Mouse (Mus musculus) liver, embryonic 11.5 days (tissue): ENCODE data around the gene Gm48552. TPM values are rescaled to one million over a fixed set of nuclear protein-coding genes. Genes with fewer than 3 reads are reported as not detected.

Experiments
- ATAC-seq: fragments of 200-750 bp; cut with Nextera tagmentation; replicated peaks from 2 replicates; pipeline ENCODE4 v1.8.0; 2017; ENCODE audit warnings: moderate number of reproducible peaks, mild to moderate bottlenecking, moderate TSS enrichment, moderate library complexity; ENCODE audit not compliant: low FRiP score
- DNase-seq: peaks from one replicate; pipeline ENCODE4 v3.0.0-alpha.2; 2017; ENCODE audit warnings: low spot score
- H3K27ac ChIP-seq: fragments of 300-500 bp; sonication (generic); 2 replicates; pipeline ENCODE4 v1.5.1; 2014; ENCODE audit warnings: mild to moderate bottlenecking, low read depth, low read length, control low read depth
- H3K27me3 ChIP-seq: fragments of 300-500 bp; sonication (generic); replicated peaks from 2 replicates; pipeline ENCODE4 v1.6.1; 2014; ENCODE audit warnings: low read length, mixed read lengths; ENCODE audit not compliant: control insufficient read depth, insufficient read depth
- H3K36me3 ChIP-seq: fragments of 300-500 bp; sonication (generic); 2 replicates; pipeline ENCODE4 v1.6.1; 2014; ENCODE audit warnings: mild to moderate bottlenecking, low read length, moderate library complexity, mixed read lengths; ENCODE audit not compliant: control insufficient read depth, insufficient read depth
- H3K4me1 ChIP-seq: fragments of 300-500 bp; sonication (generic); replicated peaks from 2 replicates; pipeline ENCODE4 v1.6.1; 2014; ENCODE audit warnings: low read length, mixed read lengths; ENCODE audit not compliant: control insufficient read depth, insufficient read depth
- H3K4me2 ChIP-seq: fragments of 300-500 bp; sonication (generic); 2 replicates; pipeline ENCODE4 v1.6.1; 2014; ENCODE audit warnings: mild to moderate bottlenecking, control low read depth, moderate library complexity
- H3K4me3 ChIP-seq: fragments of 300-500 bp; sonication (generic); 2 replicates; pipeline ENCODE4 v1.5.1; 2014; ENCODE audit warnings: low read depth, low read length, control low read depth
- H3K9ac ChIP-seq: fragments of 300-500 bp; sonication (generic); 2 replicates; pipeline ENCODE4 v1.6.1; 2014; ENCODE audit warnings: low read depth, low read length, control low read depth
- H3K9me3 ChIP-seq: fragments of 300-500 bp; sonication (generic); 2 replicates; pipeline ENCODE4 v1.6.1; 2016; ENCODE audit warnings: low read length, inconsistent platforms, mixed read lengths; ENCODE audit not compliant: control insufficient read depth
- WGBS: fragments of 180-500 bp; shearing (Covaris S2); extraction: QIAGEN DNeasy Blood & Tissue Kit; methylation state at CpG from one replicate; pipeline ENCODE4 v1.1.7; 2014; 5-methylcytosine and 5-hydroxymethylcytosine counted together
- polyA plus RNA-seq: library from polyadenylated mRNA; unstranded; fragments of >200 nt; fragmentation: Nextera tagmentation; extraction: Ambion mirVana; gene quantifications from 2 replicates; pipeline ENCODE4 v1.2.1, GENCODE M21; 2014

Gm48552 gene
- polyA plus RNA-seq, 1 experiment from 2014 or later, result 0.67 TPM

DNA sequence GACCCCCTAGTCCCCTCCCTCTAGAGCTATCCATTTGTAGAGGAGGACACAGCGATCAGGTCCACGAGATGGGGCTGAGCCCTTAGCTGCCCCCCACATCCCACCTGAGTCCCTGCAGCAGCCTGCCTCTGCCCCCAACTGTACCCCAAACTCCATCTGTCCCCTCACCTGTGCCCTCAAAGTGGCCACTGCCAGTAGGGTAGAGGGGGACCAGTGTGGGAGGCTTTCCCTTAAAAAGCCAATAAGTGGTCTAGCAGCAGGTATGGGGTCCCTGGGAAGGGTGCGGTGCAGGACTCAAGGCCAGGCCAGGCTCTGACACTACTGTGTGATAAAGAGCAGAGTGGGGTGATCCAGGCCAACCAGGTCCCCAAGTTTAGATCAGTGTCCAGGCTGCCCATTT lies 38.5 kb downstream of the Gm48552 start:
- peak overlapping the region; percentile 18; the same call in 1 of the 2 replicates for H3K9ac ChIP-seq
- H3K4me2 ChIP-seq, result peak overlapping the region; percentile 54
- no peaks in the 10 kb centered on the region for H3K9me3 ChIP-seq
- no peak for ATAC-seq
- WGBS, result 31% methylated on average over 3 of the region's 3 CpGs
- no peak overlapping the region for H3K27ac ChIP-seq
- H3K36me3 ChIP-seq, result no peaks in the 10 kb centered on the region
- peak; percentile 35 for DNase-seq
- peaks cover 18% of the 10 kb centered on the region for H3K4me1 ChIP-seq
- H3K27me3 ChIP-seq, result peaks cover 66% of the 10 kb centered on the region
- peak overlapping the region; percentile 45 for H3K4me3 ChIP-seq

GRCm38 (mm10) chr10:81427804-81428506 lies 39.1 kb downstream of the Gm48552 start:
- 76% methylated on average over 8 of the region's 8 CpGs for WGBS
- H3K9me3 ChIP-seq, result no peaks in the 10 kb centered on the region
- H3K4me3 ChIP-seq, result no peak overlapping the region
- H3K9ac ChIP-seq, result no peak overlapping the region
- DNase-seq (peak; percentile 32), ATAC-seq (no peak)
- no peak overlapping the region for H3K27ac ChIP-seq
- H3K4me2 ChIP-seq, result no peak overlapping the region
- H3K27me3 ChIP-seq, result peaks cover 67% of the 10 kb centered on the region
- H3K36me3 ChIP-seq, result no peaks in the 10 kb centered on the region
- peaks cover 20% of the 10 kb centered on the region for H3K4me1 ChIP-seq

DNA sequence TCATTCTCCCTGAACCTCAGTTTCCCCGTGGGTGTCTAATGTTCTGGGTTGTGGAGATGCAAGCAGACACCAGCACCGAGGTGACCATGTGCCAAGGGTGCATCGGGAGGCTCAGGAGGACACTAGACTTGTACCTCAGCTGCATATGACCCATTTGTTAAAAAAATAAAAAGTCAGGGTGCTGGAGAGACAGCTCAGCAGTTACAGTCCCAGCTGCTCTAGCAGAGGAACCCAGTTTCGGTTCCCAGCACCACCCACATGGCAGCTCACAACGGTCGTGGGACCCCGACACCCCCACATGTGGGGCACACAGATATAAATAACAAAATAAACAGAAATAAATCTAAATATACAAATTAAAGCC lies 39.7 kb downstream of the Gm48552 start:
- Histone ChIP-seq H3K9ac (no peak overlapping the region), H3K4me1 (peaks cover 25% of the 10 kb centered on the region), H3K9me3 (no peaks in the 10 kb centered on the region), H3K4me3 (no peak overlapping the region), H3K27ac (no peak overlapping the region), H3K27me3 (peaks cover 67% of the 10 kb centered on the region), H3K36me3 (no peaks in the 10 kb centered on the region), H3K4me2 (no peak overlapping the region)
- no peak for DNase-seq
- WGBS, result 79% methylated on average over 7 of the region's 7 CpGs
- ATAC-seq, result no peak

DNA sequence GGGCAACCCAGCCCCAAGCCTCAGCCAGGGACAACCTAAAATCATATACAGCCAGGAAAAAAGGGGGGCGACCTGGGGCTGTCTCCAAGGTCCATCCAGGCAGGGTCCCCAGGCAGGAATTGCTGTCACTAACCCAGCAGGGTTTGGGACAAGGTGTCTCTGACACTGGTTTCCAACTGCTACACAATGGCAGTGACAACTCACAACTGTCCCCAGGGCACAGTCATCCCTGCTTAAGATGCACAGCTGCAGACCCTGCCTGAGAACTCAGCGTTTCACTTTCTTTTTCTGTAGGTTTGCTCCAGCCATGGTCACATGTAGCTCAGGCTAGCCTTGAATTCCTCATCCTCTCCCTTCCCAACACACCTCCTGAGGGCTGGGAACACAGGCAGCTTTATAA lies 40.3 kb downstream of the Gm48552 start:
- no peak overlapping the region for H3K9ac ChIP-seq
- H3K4me1 ChIP-seq, result peaks cover 27% of the 10 kb centered on the region
- no peak; the same call in 1 of the 2 replicates for ATAC-seq
- no peaks in the 10 kb centered on the region for H3K9me3 ChIP-seq
- H3K27me3 ChIP-seq, result peaks cover 61% of the 10 kb centered on the region
- peak overlapping the region; percentile 92 for H3K4me2 ChIP-seq
- no peaks in the 10 kb centered on the region for H3K36me3 ChIP-seq
- H3K4me3 ChIP-seq, result peak overlapping the region; percentile 80; the same call in 1 of the 2 replicates
- no peak overlapping the region for H3K27ac ChIP-seq
- WGBS, result 19% methylated on average over 2 of the region's 2 CpGs
- no peak for DNase-seq

- ATAC-seq, result peak; percentile 58
- Histone ChIP-seq H3K9ac (peak overlapping the region; percentile 74), H3K4me2 (peak overlapping the region; percentile 92), H3K27me3 (peaks cover 56% of the 10 kb centered on the region), H3K36me3 (no peaks in the 10 kb centered on the region), H3K27ac (peak overlapping the region; percentile 82), H3K4me3 (peak overlapping the region; percentile 80), H3K4me1 (peaks cover 23% of the 10 kb centered on the region), H3K9me3 (no peaks in the 10 kb centered on the region)
- under 1% methylated on average over 17 of the region's 20 CpGs for WGBS
- DNase-seq, result peak; percentile 83
Observed at GRCm38 (mm10) chr10:81429605-81430061, 40.8 kb downstream of the Gm48552 start.

DNA sequence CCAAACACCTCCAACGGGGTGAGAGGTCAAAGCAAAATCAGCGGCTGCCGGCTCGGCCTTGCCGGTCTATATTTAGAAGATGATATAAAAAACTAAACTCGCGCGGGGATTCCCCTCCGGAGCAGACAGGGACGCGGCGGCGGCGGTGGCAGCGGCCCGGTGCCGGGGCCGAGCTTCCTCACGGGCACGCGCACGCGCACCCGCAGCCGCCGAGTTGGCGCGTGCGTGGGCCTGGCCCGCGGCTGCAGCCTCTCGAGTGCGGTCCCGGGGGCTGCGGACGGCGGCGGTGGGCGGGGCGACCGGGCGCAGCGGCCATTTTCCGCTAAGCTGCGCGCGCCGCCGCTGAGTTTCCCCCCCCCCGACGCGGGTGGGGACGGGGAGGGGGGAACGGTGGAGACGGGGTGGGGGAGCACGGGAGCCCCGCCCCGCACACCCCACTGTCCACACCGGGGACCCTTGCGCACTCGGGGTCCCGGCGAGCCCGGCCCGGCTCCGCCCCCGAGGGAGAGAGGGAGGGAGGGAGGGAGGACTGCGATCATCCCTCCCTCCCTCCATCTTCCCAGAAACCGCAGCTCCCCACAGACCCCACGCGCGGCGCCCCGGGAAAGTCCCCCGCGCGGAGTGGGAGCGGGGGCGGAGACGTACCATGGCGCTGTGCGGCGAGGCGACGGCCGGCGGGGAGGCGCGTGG lies 41.5 kb downstream of the Gm48552 start:
- Histone ChIP-seq H3K27me3 (peaks cover 49% of the 10 kb centered on the region), H3K36me3 (no peaks in the 10 kb centered on the region), H3K9ac (peak overlapping the region; percentile 74), H3K27ac (peak overlapping the region; percentile 82), H3K9me3 (no peaks in the 10 kb centered on the region), H3K4me2 (peak overlapping the region; percentile 92), H3K4me3 (peak overlapping the region; percentile 80), H3K4me1 (peaks cover 23% of the 10 kb centered on the region)
- DNase-seq (peak; percentile 82), ATAC-seq (peak; percentile 21; the same call in 1 of the 2 replicates)
- WGBS, result under 1% methylated on average over 69 of the region's 89 CpGs

DNA sequence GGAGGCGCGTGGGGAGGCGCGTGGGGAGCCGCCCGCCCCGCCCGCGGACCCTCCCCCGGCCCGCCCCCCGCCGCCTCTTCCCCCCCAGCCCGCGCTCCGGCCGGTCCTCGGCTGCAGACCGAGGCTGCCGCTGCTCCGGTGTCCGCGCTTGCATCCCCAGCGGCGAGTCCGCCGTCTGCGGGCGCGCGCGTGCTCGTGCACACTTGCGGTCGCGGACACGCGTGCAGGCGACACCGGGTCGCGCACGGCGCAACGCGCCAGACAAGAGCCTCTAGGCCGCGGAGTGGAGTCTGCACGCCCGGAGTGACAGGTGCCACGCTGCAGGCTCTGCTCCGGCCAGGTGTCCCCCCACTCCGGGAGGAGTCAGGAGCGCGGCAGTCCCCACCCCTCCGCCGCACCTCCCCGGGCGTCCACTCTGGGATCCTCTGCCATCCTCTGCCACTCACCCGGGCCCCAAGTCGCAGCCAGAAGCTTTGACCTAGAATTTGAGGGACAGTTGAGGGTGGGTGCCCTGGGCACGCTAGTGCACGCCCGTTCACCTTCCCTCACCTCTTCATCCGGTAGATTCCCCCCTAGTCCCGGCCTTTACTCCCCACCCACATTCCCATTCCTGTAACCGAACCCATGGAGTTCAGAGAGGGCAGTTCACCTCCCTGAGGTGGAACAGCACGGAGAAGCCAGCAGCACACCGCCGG lies 42.2 kb downstream of the Gm48552 start:
- WGBS, result 2% methylated on average over 39 of the region's 70 CpGs
- Histone ChIP-seq H3K27ac (peak overlapping the region; percentile 82), H3K27me3 (peaks cover 42% of the 10 kb centered on the region), H3K4me3 (peak overlapping the region; percentile 80), H3K4me2 (peak overlapping the region; percentile 92), H3K4me1 (peaks cover 23% of the 10 kb centered on the region), H3K9ac (peak overlapping the region; percentile 74), H3K36me3 (no peaks in the 10 kb centered on the region), H3K9me3 (no peaks in the 10 kb centered on the region)
- DNase-seq, result peak; percentile 64
- no peak for ATAC-seq

GRCm38 (mm10) chr10:81431526-81432168 lies 42.8 kb downstream of the Gm48552 start:
- ATAC-seq, result no peak
- Histone ChIP-seq H3K27me3 (peaks cover 35% of the 10 kb centered on the region), H3K9ac (no peak overlapping the region), H3K4me2 (peak overlapping the region; percentile 92), H3K4me3 (peak overlapping the region; percentile 80), H3K27ac (no peak overlapping the region), H3K9me3 (no peaks in the 10 kb centered on the region), H3K36me3 (no peaks in the 10 kb centered on the region), H3K4me1 (peaks cover 20% of the 10 kb centered on the region)
- DNase-seq, result no peak
- WGBS, result 15% methylated on average over 15 of the region's 15 CpGs
